Mouse (Mus musculus): Measurements from ENCODE around the gene Gm21149. TPM values are rescaled to one million over a fixed set of nuclear protein-coding genes. Genes with fewer than 3 reads are reported as not detected.
"Not testable (repeated sequence)": the region's sequence is repeated elsewhere in the genome, so short reads cannot be mapped to it uniquely, and the experiment has no call there.

Gm21149 gene
- total and polyA plus RNA-seq, 3 experiments, result not detected

- intact Hi-C loops (cut with DNase I), result no loop called here
- H3K4me1 ChIP-seq (ENCODE audit: control insufficient read depth, insufficient read depth, low read length), result no peaks in the 10 kb centered on the region
- H3K27ac ChIP-seq, result no peak overlapping the region
- H3K9ac ChIP-seq (ENCODE audit: low read depth, low read length), result no peak overlapping the region
- no peak for TF ChIP-seq POLR2A (IDR thresholded peaks at IDR 0.05; ENCODE audit: insufficient read depth, low read depth, low read length)
- H3K4me3 ChIP-seq, result no peak overlapping the region
- no peaks in the 10 kb centered on the region for H3K36me3 ChIP-seq (ENCODE audit: control insufficient read depth, insufficient read depth, low read length)
- WGBS, result 74% methylated on average over 5 of the region's 5 CpGs
- H3K79me2 ChIP-seq (replicated peaks; ENCODE audit: control insufficient read depth, insufficient read depth, low read length), result no peaks in the 10 kb centered on the region
- H3K27me3 ChIP-seq (ENCODE audit: control insufficient read depth, insufficient read depth, low read length), result no peaks in the 10 kb centered on the region
- no peak for DNase-seq
Measured at GRCm38 (mm10) chr5:15488743-15489142, 12.4 kb upstream of the Gm21149 start.

- H3K79me2 ChIP-seq (replicated peaks; ENCODE audit: control insufficient read depth, insufficient read depth, low read length); H3K27ac ChIP-seq; H3K27me3 ChIP-seq (ENCODE audit: control insufficient read depth, insufficient read depth, low read length); intact Hi-C loops (cut with DNase I); DNase-seq; H3K9ac ChIP-seq (ENCODE audit: low read depth, low read length); H3K4me3 ChIP-seq; H3K4me1 ChIP-seq (ENCODE audit: control insufficient read depth, insufficient read depth, low read length); H3K36me3 ChIP-seq (ENCODE audit: control insufficient read depth, insufficient read depth, low read length): not testable (repeated sequence)
- peak; percentile 30 for TF ChIP-seq CTCF (IDR thresholded peaks at IDR 0.05)
- 12% methylated on average over 2 of the region's 2 CpGs for WGBS
Measured at GRCm38 (mm10) chr5:15484616-15485015, 8.3 kb upstream of the Gm21149 start.

- DNase-seq; H3K27me3 ChIP-seq (ENCODE audit: control insufficient read depth, insufficient read depth, low read length); intact Hi-C loops (cut with DNase I); H3K4me3 ChIP-seq; H3K27ac ChIP-seq; H3K36me3 ChIP-seq (ENCODE audit: control insufficient read depth, insufficient read depth, low read length); H3K9ac ChIP-seq (ENCODE audit: low read depth, low read length); H3K4me1 ChIP-seq (ENCODE audit: control insufficient read depth, insufficient read depth, low read length); H3K79me2 ChIP-seq (replicated peaks; ENCODE audit: control insufficient read depth, insufficient read depth, low read length): not testable (repeated sequence)
- WGBS, result 46% methylated on average over 4 of the region's 4 CpGs
Measured at GRCm38 (mm10) chr5:15483576-15483975, 7.3 kb upstream of the Gm21149 start.

- intact Hi-C loops (cut with DNase I); H3K36me3 ChIP-seq (ENCODE audit: control insufficient read depth, insufficient read depth, low read length); H3K4me1 ChIP-seq (ENCODE audit: control insufficient read depth, insufficient read depth, low read length); H3K4me3 ChIP-seq; H3K27me3 ChIP-seq (ENCODE audit: control insufficient read depth, insufficient read depth, low read length); H3K79me2 ChIP-seq (replicated peaks; ENCODE audit: control insufficient read depth, insufficient read depth, low read length); H3K27ac ChIP-seq; H3K9ac ChIP-seq (ENCODE audit: low read depth, low read length): not testable (repeated sequence)
- 43% methylated on average over 2 of the region's 2 CpGs for WGBS
- DNase-seq, result peak; percentile 3 to 19
Measured at GRCm38 (mm10) chr5:15482815-15483214, 6.5 kb upstream of the Gm21149 start.

GRCm38 (mm10) chr5:15470141-15470540 is 6.2 kb downstream of the Gm21149 start:
- H3K27ac ChIP-seq; H3K9ac ChIP-seq (ENCODE audit: low read depth, low read length); H3K4me3 ChIP-seq; H3K27me3 ChIP-seq (ENCODE audit: control insufficient read depth, insufficient read depth, low read length); H3K36me3 ChIP-seq (ENCODE audit: control insufficient read depth, insufficient read depth, low read length); DNase-seq; H3K79me2 ChIP-seq (replicated peaks; ENCODE audit: control insufficient read depth, insufficient read depth, low read length); intact Hi-C loops (cut with DNase I); H3K4me1 ChIP-seq (ENCODE audit: control insufficient read depth, insufficient read depth, low read length): not testable (repeated sequence)
- WGBS, result 77% methylated on average over 1 of the region's 1 CpGs

GRCm38 (mm10) chr5:15467768-15468167 is 8.6 kb downstream of the Gm21149 start:
- H3K27ac ChIP-seq; H3K27me3 ChIP-seq (ENCODE audit: control insufficient read depth, insufficient read depth, low read length); DNase-seq; H3K9ac ChIP-seq (ENCODE audit: low read depth, low read length); H3K36me3 ChIP-seq (ENCODE audit: control insufficient read depth, insufficient read depth, low read length); H3K79me2 ChIP-seq (replicated peaks; ENCODE audit: control insufficient read depth, insufficient read depth, low read length); H3K4me1 ChIP-seq (ENCODE audit: control insufficient read depth, insufficient read depth, low read length); H3K4me3 ChIP-seq; intact Hi-C loops (cut with DNase I): not testable (repeated sequence)
- peak; percentile 44 for TF ChIP-seq CTCF (IDR thresholded peaks at IDR 0.05)
- WGBS, result 47% methylated on average over 6 of the region's 6 CpGs

GRCm38 (mm10) chr5:15466218-15466617 is 10.1 kb downstream of the Gm21149 start:
- H3K27me3 ChIP-seq (ENCODE audit: control insufficient read depth, insufficient read depth, low read length); intact Hi-C loops (cut with DNase I); H3K9ac ChIP-seq (ENCODE audit: low read depth, low read length); H3K36me3 ChIP-seq (ENCODE audit: control insufficient read depth, insufficient read depth, low read length); H3K27ac ChIP-seq; H3K79me2 ChIP-seq (replicated peaks; ENCODE audit: control insufficient read depth, insufficient read depth, low read length); DNase-seq; H3K4me3 ChIP-seq; H3K4me1 ChIP-seq (ENCODE audit: control insufficient read depth, insufficient read depth, low read length): not testable (repeated sequence)
- WGBS, result 48% methylated on average over 1 of the region's 1 CpGs

All from heart, adult 2 months (tissue).